Mouse (Mus musculus) liver, embryonic 14.5 days (tissue): ENCODE measurements around the gene Rims1. TPM values are rescaled to one million over a fixed set of nuclear protein-coding genes. Genes with fewer than 3 reads are reported as not detected.

Experiments used
- ATAC-seq: fragments of 200-750 bp; cut with Nextera tagmentation; 2 replicates; pipeline ENCODE4 v1.8.0; 2017; ENCODE audit warnings: moderate number of reproducible peaks, mild to moderate bottlenecking, moderate library complexity; ENCODE audit not compliant: insufficient read depth
- DNase-seq, 3 experiments: peaks; one replicate each; pipeline ENCODE4 v3.0.0-alpha.2; 2012 to 2013; ENCODE audit warnings: low read depth in 3 of 3, low spot score in 3 of 3
- H3K27ac ChIP-seq: fragments of 300-500 bp; sonication (generic); 2 replicates; pipeline ENCODE4 v1.5.1; 2014; ENCODE audit warnings: moderate library complexity, mild to moderate bottlenecking, control low read depth, inconsistent platforms
- H3K27me3 ChIP-seq: fragments of 300-500 bp; sonication (generic); 2 replicates; pipeline ENCODE4 v1.6.1; 2014; ENCODE audit warnings: mild to moderate bottlenecking, low read length, moderate library complexity; ENCODE audit not compliant: control insufficient read depth, insufficient read depth
- H3K36me3 ChIP-seq: fragments of 300-500 bp; sonication (generic); replicated peaks from 2 replicates; pipeline ENCODE4 v1.6.1; 2014; ENCODE audit warnings: low read depth; ENCODE audit not compliant: control insufficient read depth, insufficient read depth
- H3K4me1 ChIP-seq, 2 experiments: fragments of 200-500 bp in 1 of 2; fragments of 300-500 bp in 1 of 2; sonication (generic) in 1 of 2; replicated peaks; 2 replicates each; pipeline ENCODE4 v1.6.1; 2012 to 2014; ENCODE audit warnings: antibody characterized with exemption in 1 of 2, inconsistent platforms in 1 of 2, low read length in 1 of 2; ENCODE audit not compliant: control insufficient read depth in 2 of 2, insufficient read depth in 2 of 2
- H3K4me2 ChIP-seq: fragments of 300-500 bp; sonication (generic); 2 replicates; pipeline ENCODE4 v1.6.1; 2014; ENCODE audit warnings: low read depth, mild to moderate bottlenecking, control low read depth, moderate library complexity
- H3K4me3 ChIP-seq, 2 experiments: fragments of 200-500 bp in 1 of 2; fragments of 300-500 bp in 1 of 2; sonication (generic) in 1 of 2; 2 replicates each; pipeline ENCODE4 v1.5.1; 2012 to 2014; ENCODE audit warnings: low read depth in 2 of 2, low read length in 2 of 2, mild to moderate bottlenecking in 2 of 2, control low read depth in 1 of 2, inconsistent platforms in 1 of 2, moderate library complexity in 1 of 2; ENCODE audit not compliant: insufficient read depth in 1 of 2
- H3K9ac ChIP-seq: fragments of 300-500 bp; sonication (generic); replicated peaks from 2 replicates; pipeline ENCODE4 v1.6.1; 2014; ENCODE audit warnings: mild to moderate bottlenecking, control low read depth, moderate library complexity
- H3K9me3 ChIP-seq: fragments of 300-500 bp; sonication (generic); 2 replicates; pipeline ENCODE4 v1.6.1; 2016; ENCODE audit warnings: low read length, mixed read lengths; ENCODE audit not compliant: control insufficient read depth
- CTCF ChIP-seq: IDR thresholded peaks from 2 replicates; pipeline ENCODE4 v1.5.1; 2016; ENCODE audit warnings: antibody characterized with exemption, low read depth, control low read depth
- EP300 ChIP-seq: IDR thresholded peaks from 2 replicates; pipeline ENCODE4 v1.6.1; 2016; ENCODE audit warnings: antibody characterized with exemption, low read depth
- WGBS: fragments of 180-500 bp; shearing (Covaris S2); extraction: QIAGEN DNeasy Blood & Tissue Kit; methylation state at CpG from one replicate; pipeline ENCODE4 v1.1.7; 2014; ENCODE audit not compliant: insufficient replicate concordance; 5-methylcytosine and 5-hydroxymethylcytosine counted together
- polyA plus RNA-seq, 2 experiments: library from polyadenylated mRNA; depleted of rRNA in 1 of 2; stranded (reverse) in 1 of 2; unstranded in 1 of 2; fragments of >200 nt; fragmentation: Nextera tagmentation in 1 of 2; extraction: Ambion mirVana in 1 of 2; gene quantifications; 2 replicates each; pipeline versions ENCODE4 v1.2.1 to v1.2.3; 2012 to 2014

Gene Rims1
- polyA plus RNA-seq, 2 experiments: 0.02 TPM; not detected in 1

DNA sequence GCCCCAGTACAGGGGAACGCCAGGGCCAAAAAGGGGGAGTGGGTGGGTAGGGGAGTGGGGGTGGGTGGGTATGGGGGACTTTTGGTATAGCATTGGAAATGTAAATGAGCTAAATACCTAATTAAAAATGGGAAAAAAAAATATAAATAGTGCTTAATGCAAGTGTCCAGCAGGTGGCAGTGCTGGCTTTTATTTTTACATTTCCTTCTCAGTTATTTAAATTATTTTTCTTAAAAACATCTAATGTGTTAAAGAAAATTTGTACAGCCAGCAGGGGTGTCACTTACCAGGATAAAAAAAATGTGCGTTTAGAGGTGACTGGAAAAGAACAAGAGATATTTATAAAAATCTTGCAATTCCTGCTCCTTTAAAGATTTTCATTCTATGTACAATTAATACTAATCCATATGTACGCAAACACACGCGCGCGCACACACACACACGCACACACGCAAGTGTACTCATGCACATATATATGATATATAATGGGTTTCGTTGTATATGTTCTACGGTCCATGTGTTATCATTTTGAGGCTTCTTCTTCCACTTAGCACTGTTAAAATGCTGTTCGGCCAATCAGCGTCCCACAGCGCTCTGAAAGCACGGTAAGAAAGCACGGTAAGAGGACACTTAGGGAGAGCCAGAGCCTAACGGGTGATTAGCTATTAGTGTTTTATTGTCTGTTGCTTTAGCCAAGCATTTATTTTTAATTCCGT is 201.3 kb downstream of the Rims1 start:
- WGBS: 58% methylated on average over 18 of the region's 18 CpGs
- H3K9ac ChIP-seq: no peak overlapping the region
- DNase-seq (no peak), ATAC-seq (no peak)
- H3K9me3 ChIP-seq: no peaks in the 10 kb centered on the region
- TF ChIP-seq CTCF (peak; percentile 13; the same call in 1 of the 2 replicates), EP300 (no peak)
- H3K27ac ChIP-seq: no peak overlapping the region
- H3K36me3 ChIP-seq: no peaks in the 10 kb centered on the region
- no peak overlapping the region for H3K4me2 ChIP-seq
- H3K4me3 ChIP-seq: no peak overlapping the region
- no peaks in the 10 kb centered on the region for H3K4me1 ChIP-seq
- no peaks in the 10 kb centered on the region for H3K27me3 ChIP-seq

- Histone ChIP-seq H3K27me3 (no peaks in the 10 kb centered on the region), H3K36me3 (no peaks in the 10 kb centered on the region), H3K27ac (no peak overlapping the region), H3K9ac (no peak overlapping the region), H3K4me3 (no peak overlapping the region), H3K4me1 (no peaks in the 10 kb centered on the region), H3K9me3 (no peaks in the 10 kb centered on the region), H3K4me2 (no peak overlapping the region)
- TF ChIP-seq EP300 (no peak), CTCF (no peak)
- ATAC-seq: no peak
- no peak for DNase-seq
- 68% methylated on average over 12 of the region's 12 CpGs for WGBS
Observed at GRCm38 (mm10) chr1:22596197-22596596, 209.6 kb downstream of the Rims1 start.

DNA sequence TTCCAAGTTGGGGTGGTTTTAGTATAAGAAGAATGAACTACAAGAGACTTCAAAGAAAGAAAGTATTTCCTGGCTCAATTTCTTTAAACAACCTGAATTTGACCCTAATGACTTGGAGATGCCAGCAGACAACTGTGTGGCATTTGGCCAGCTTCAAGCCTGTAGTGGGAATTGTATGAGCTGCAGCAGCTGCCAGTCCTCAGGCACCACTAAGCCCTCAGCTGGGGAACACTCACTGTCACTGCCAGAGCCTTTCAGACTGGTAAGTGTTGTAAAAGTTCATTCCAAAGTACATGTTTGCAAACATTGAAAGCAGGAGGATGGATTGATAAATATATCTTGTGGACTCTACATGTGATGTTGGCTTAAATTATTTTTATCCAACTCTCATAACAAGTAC is 211.0 kb downstream of the Rims1 start:
- Histone ChIP-seq H3K27ac (no peak overlapping the region), H3K4me3 (no peak overlapping the region), H3K36me3 (no peaks in the 10 kb centered on the region), H3K9me3 (no peaks in the 10 kb centered on the region), H3K4me1 (no peaks in the 10 kb centered on the region), H3K4me2 (no peak overlapping the region), H3K27me3 (no peaks in the 10 kb centered on the region), H3K9ac (no peak overlapping the region)
- DNase-seq (no peak), ATAC-seq (no peak)
- TF ChIP-seq CTCF (no peak), EP300 (no peak)

- Histone ChIP-seq H3K4me1 (no peaks in the 10 kb centered on the region), H3K9ac (no peak overlapping the region), H3K9me3 (no peaks in the 10 kb centered on the region), H3K36me3 (no peaks in the 10 kb centered on the region), H3K4me2 (no peak overlapping the region), H3K27ac (no peak overlapping the region), H3K4me3 (no peak overlapping the region), H3K27me3 (no peaks in the 10 kb centered on the region)
- 45% methylated on average over 7 of the region's 7 CpGs for WGBS
- no peak for DNase-seq
- ATAC-seq: no peak
- TF ChIP-seq EP300 (no peak), CTCF (no peak)
Observed at GRCm38 (mm10) chr1:22587859-22588383, 217.9 kb downstream of the Rims1 start.

GRCm38 (mm10) chr1:22585560-22585959 is 220.2 kb downstream of the Rims1 start:
- 53% methylated on average over 3 of the region's 3 CpGs for WGBS
- H3K27ac ChIP-seq: no peak overlapping the region
- no peak for DNase-seq
- H3K4me2 ChIP-seq: no peak overlapping the region
- no peaks in the 10 kb centered on the region for H3K27me3 ChIP-seq
- no peak for ATAC-seq
- no peaks in the 10 kb centered on the region for H3K36me3 ChIP-seq
- H3K4me3 ChIP-seq: no peak overlapping the region
- H3K9me3 ChIP-seq: no peaks in the 10 kb centered on the region
- no peak overlapping the region for H3K9ac ChIP-seq
- H3K4me1 ChIP-seq: no peaks in the 10 kb centered on the region
- TF ChIP-seq CTCF: no peak
- no peak for TF ChIP-seq EP300
